Mouse (Mus musculus) testis, adult 2 months (tissue): Measurements from ENCODE around the gene Trpm6. TPM values are rescaled to one million over a fixed set of nuclear protein-coding genes. Genes with fewer than 3 reads are reported as not detected.

ENCODE experiments used
- H3K27ac ChIP-seq: fragments of 200-500 bp; 2 replicates; pipeline ENCODE4 v1.5.1; 2012; ENCODE audit warnings: low read depth, low read length; ENCODE audit not compliant: control insufficient read depth, insufficient read depth
- H3K27me3 ChIP-seq: fragments of 200-500 bp; 2 replicates; pipeline ENCODE4 v1.6.1; 2012; ENCODE audit warnings: mild to moderate bottlenecking, low read length, moderate library complexity; ENCODE audit not compliant: control insufficient read depth, insufficient read depth
- H3K36me3 ChIP-seq: fragments of 200-500 bp; 2 replicates; pipeline ENCODE4 v1.6.1; 2012; ENCODE audit warnings: mild to moderate bottlenecking, low read length; ENCODE audit not compliant: control insufficient read depth, insufficient read depth
- H3K4me1 ChIP-seq: fragments of 200-500 bp; 2 replicates; pipeline ENCODE4 v1.6.1; 2012; ENCODE audit warnings: low read length; ENCODE audit not compliant: control insufficient read depth, insufficient read depth
- H3K4me3 ChIP-seq: fragments of 200-500 bp; 2 replicates; pipeline ENCODE4 v1.5.1; 2012; ENCODE audit warnings: low read depth, mild to moderate bottlenecking, low read length, moderate library complexity, mixed read lengths; ENCODE audit not compliant: control insufficient read depth
- CTCF ChIP-seq: fragments of 200-500 bp; IDR thresholded peaks from 2 replicates; pipeline ENCODE4 v1.5.1; 2012; ENCODE audit warnings: low read depth, mild to moderate bottlenecking, inconsistent platforms, low read length, moderate library complexity; ENCODE audit not compliant: control insufficient read depth, insufficient read depth, insufficient replicate concordance
- POLR2A ChIP-seq: fragments of 200-500 bp; IDR thresholded peaks from 2 replicates; pipeline ENCODE4 v1.6.1; 2012; ENCODE audit warnings: low read depth, mild to moderate bottlenecking, inconsistent platforms, low read length, moderate library complexity; ENCODE audit not compliant: control insufficient read depth
- polyA plus RNA-seq: library from polyadenylated mRNA; depleted of rRNA; stranded (reverse); fragments of >200 nt; gene quantifications from 2 replicates; pipeline ENCODE4 v1.2.3, GENCODE M21; 2012

The Trpm6 gene
- polyA plus RNA-seq, 1 experiment, result 8.8 TPM

DNA sequence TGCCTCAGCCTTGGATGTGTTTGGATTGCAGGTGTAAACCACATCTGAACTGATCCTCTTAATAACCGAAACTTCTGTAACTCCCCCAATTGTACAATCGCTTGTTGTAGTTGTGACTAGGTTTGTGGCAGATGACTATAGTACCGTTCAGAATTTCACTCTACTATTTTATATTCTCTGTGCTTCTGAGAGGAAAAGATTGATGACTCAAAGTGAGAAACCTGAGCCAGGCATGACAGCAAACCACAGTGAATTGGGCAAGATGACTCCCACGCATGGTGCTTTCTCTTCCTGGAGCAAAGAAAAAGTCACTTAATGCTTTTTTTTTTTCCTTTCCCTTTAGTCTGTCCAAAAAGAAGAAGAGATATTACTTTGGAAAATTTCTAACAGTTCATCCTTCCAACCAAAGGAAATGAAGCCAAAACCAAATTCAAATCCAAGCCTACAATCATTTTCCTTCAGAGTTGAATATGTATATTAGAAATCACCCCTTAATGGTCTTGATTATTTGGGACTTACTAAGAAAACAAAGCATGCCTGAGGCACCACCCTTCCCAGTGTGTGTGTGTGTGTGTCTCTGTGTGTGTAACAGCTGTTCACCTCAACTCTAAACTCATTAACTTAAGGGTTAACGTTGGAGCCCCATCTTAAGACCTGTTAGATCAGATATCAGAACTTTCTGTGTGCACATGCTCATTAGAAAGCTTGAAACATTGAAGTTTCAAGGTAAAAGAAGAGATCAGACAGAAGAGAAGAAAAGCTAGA, 3.0 kb upstream of the Trpm6 start:
- no peaks in the 10 kb centered on the region for H3K36me3 ChIP-seq
- no peak overlapping the region for H3K27ac ChIP-seq
- H3K4me3 ChIP-seq, result no peak overlapping the region
- H3K4me1 ChIP-seq, result peaks cover 4% of the 10 kb centered on the region
- no peak for TF ChIP-seq POLR2A
- no peak for TF ChIP-seq CTCF
- no peaks in the 10 kb centered on the region for H3K27me3 ChIP-seq

DNA sequence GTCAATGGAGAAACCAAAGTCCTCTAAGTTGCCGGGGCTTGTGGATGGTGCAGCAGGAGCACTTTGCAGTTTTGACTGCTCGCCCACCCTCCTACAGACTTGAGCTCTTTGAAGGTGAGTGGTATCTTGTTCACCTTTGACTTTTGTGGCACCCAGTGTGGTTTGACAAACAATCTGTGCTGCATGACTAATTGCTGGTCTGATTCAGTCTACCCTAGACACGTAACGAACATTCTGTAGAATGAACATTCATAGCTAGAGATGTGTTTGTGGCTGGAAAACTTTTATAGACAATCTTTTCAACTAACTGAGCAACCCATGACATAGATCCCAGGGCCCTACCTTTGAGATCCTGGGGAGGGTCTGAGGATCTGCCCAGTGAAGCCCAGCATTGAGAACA, 2.4 kb upstream of the Trpm6 start:
- no peaks in the 10 kb centered on the region for H3K36me3 ChIP-seq
- no peak overlapping the region for H3K4me3 ChIP-seq
- H3K27ac ChIP-seq, result no peak overlapping the region
- no peaks in the 10 kb centered on the region for H3K27me3 ChIP-seq
- H3K4me1 ChIP-seq, result peaks cover 4% of the 10 kb centered on the region
- no peak for TF ChIP-seq CTCF

DNA sequence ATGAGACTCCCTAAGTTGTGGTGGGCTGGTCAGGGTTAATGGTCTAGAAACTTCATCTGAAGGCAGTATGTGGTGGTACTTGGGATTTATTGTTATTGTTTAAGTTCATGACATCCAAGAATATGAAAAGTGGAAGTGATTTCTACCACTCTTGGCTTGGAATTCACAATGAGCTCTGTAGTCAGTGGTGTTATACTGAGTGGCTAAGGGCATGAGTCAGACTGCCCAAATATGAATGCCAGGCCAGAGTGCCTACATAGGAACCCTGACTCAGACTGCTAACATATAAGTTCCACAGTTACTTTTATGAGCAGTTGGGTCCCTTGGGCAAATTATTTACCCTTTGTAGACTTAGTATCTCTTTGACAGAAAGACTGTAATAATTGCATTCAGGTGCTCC, 7.4 kb downstream of the Trpm6 start:
- Histone ChIP-seq H3K4me3 (no peak overlapping the region), H3K36me3 (no peaks in the 10 kb centered on the region), H3K27me3 (no peaks in the 10 kb centered on the region), H3K4me1 (peaks cover 3% of the 10 kb centered on the region), H3K27ac (no peak overlapping the region)
- no peak for TF ChIP-seq POLR2A
- TF ChIP-seq CTCF, result no peak

DNA sequence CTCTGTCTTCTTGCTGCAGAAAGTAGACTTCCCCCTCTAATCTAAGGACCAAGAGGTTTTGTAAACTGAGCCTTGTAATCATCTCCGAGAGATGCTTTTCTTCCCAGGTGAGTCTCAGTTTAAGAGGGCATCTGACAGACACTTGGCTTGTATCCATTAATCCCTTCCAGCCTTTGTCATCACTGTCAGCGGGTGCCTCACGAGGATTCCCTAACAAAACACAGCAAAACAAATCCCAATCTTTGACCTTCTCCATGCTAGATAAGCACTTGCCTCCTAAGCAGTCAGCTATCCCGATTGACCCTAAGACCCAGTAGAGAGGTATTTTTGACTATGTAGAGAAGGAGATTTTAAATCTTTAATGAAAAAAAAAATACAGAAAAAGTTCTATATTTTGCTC, 7.9 kb downstream of the Trpm6 start:
- TF ChIP-seq POLR2A (no peak), CTCF (no peak)
- H3K4me3 ChIP-seq, result no peak overlapping the region
- H3K36me3 ChIP-seq, result no peaks in the 10 kb centered on the region
- H3K27me3 ChIP-seq, result no peaks in the 10 kb centered on the region
- H3K27ac ChIP-seq, result no peak overlapping the region
- peaks cover 3% of the 10 kb centered on the region for H3K4me1 ChIP-seq

DNA sequence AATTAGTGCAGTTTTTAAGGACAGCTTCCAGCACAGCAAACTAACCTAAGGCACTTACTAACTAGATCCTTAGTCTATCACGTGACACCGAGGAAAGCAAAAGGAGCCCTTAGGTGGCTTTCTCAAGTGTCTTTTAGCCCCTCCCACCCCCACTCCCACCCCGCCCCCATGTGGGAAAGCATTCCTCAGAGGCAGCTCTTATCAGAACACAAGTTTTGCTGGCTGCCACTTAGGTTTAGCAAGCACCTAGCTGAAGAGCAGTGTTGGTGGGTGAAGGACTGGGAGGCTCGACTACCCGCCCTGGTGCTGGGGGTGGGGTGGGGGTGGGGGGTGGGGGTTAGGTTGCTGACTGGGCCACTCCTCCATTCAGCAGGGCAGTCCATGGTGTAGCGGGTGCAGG, 8.5 kb downstream of the Trpm6 start:
- Histone ChIP-seq H3K4me3 (no peak overlapping the region), H3K4me1 (peaks cover 3% of the 10 kb centered on the region), H3K36me3 (no peaks in the 10 kb centered on the region), H3K27me3 (no peaks in the 10 kb centered on the region), H3K27ac (no peak overlapping the region)
- TF ChIP-seq CTCF, result no peak
- no peak for TF ChIP-seq POLR2A

DNA sequence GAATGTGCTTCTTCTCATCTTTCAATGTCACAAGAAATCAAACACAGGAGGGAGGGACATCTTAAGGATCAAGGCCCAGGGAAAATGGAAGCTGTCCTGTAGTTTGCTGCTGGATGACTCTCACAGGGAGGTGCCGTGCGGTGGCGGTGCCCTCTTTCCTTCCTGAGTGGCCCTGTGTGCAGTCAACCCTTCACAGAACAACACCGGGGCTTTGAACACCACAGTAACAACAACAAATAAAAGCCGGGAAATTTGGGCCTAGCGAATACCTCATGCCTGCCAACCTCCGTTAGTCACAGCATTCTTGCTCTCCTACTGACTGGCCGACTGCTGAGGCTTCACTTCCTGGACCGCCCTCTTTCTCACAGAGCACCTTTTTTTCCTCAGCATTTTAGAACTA, 9.1 kb downstream of the Trpm6 start:
- no peak for TF ChIP-seq POLR2A
- no peak for TF ChIP-seq CTCF
- Histone ChIP-seq H3K27me3 (no peaks in the 10 kb centered on the region), H3K36me3 (no peaks in the 10 kb centered on the region), H3K4me3 (peak overlapping the region; percentile 8; the same call in 1 of the 2 replicates), H3K4me1 (peaks cover 3% of the 10 kb centered on the region), H3K27ac (no peak overlapping the region)

DNA sequence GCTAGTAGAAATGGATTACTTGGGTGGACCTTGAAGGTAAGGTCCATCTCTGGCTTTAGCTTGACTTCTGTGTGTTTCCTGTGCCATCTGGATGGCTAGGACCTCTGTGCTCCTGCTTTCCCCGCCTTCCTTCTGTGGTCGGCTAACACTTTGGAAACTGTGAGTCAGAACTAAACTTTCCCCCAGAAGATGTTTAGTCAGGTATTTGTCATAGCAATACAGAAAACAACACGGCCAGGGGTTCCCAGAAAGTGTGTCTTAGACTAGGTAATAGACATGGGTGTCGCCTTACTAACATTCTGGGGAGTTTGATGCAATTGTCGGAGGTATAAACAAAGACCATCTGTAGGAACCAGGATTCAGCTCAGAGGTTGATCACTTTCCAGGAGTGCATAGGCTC, 16.6 kb downstream of the Trpm6 start:
- H3K27ac ChIP-seq, result no peak overlapping the region
- no peaks in the 10 kb centered on the region for H3K27me3 ChIP-seq
- H3K36me3 ChIP-seq, result no peaks in the 10 kb centered on the region
- TF ChIP-seq CTCF (no peak), POLR2A (no peak)
- H3K4me3 ChIP-seq, result no peak overlapping the region
- H3K4me1 ChIP-seq, result no peaks in the 10 kb centered on the region
